Mouse (Mus musculus): ENCODE measurements around the gene St3gal3.

St3gal3 gene

GRCm38 (mm10) chr4:118049606-118050302 is 85.0 kb downstream of the St3gal3 start:
- no peak for DNase-seq

GRCm38 (mm10) chr4:118044510-118044909 is 90.2 kb downstream of the St3gal3 start:
- DNase-seq: peak; percentile 41 to 42

- no peak for DNase-seq
Measured at GRCm38 (mm10) chr4:118043331-118044002, 91.2 kb downstream of the St3gal3 start.

- DNase-seq: peak; percentile 74 to 83
Measured at GRCm38 (mm10) chr4:118042671-118043320, 91.9 kb downstream of the St3gal3 start.

- DNase-seq: no peak
Measured at GRCm38 (mm10) chr4:118041145-118041544, 93.6 kb downstream of the St3gal3 start.

GRCm38 (mm10) chr4:118040650-118041049 is 94.1 kb downstream of the St3gal3 start:
- DNase-seq: no peak

- no peak for DNase-seq
Measured at GRCm38 (mm10) chr4:118039964-118040363, 94.8 kb downstream of the St3gal3 start.

- DNase-seq: no peak
Measured at GRCm38 (mm10) chr4:118038023-118038422, 96.7 kb downstream of the St3gal3 start.

GRCm38 (mm10) chr4:118037406-118037805 is 97.3 kb downstream of the St3gal3 start:
- DNase-seq: no peak

- DNase-seq: no peak
Measured at GRCm38 (mm10) chr4:118036531-118036930, 98.2 kb downstream of the St3gal3 start.

GRCm38 (mm10) chr4:118035090-118035489 is 99.6 kb downstream of the St3gal3 start:
- DNase-seq: no peak

GRCm38 (mm10) chr4:118033026-118033425 is 101.7 kb downstream of the St3gal3 start:
- DNase-seq: peak; percentile 33 to 45

- DNase-seq: no peak
Measured at GRCm38 (mm10) chr4:118031776-118032170, 102.9 kb downstream of the St3gal3 start.

- DNase-seq: peak; percentile 80 to 89
Measured at GRCm38 (mm10) chr4:118031132-118031775, 103.5 kb downstream of the St3gal3 start.

- DNase-seq: no peak
Measured at GRCm38 (mm10) chr4:118030330-118030729, 104.4 kb downstream of the St3gal3 start.

GRCm38 (mm10) chr4:118029892-118030291 is 104.8 kb downstream of the St3gal3 start:
- no peak for DNase-seq

GRCm38 (mm10) chr4:118028994-118029393 is 105.7 kb downstream of the St3gal3 start:
- DNase-seq: peak; percentile 51 to 62

GRCm38 (mm10) chr4:118025931-118026330 is 108.8 kb downstream of the St3gal3 start:
- peak in 1 of 2 experiments; percentile 34 for DNase-seq

GRCm38 (mm10) chr4:118025381-118025780 is 109.3 kb downstream of the St3gal3 start:
- no peak for DNase-seq

- no peak for DNase-seq
Measured at GRCm38 (mm10) chr4:118022811-118023210, 111.9 kb downstream of the St3gal3 start.

- DNase-seq: no peak
Measured at GRCm38 (mm10) chr4:118022406-118022805, 112.3 kb downstream of the St3gal3 start.

- DNase-seq: no peak
Measured at GRCm38 (mm10) chr4:118019640-118020039, 115.1 kb downstream of the St3gal3 start.

GRCm38 (mm10) chr4:118019218-118019617 is 115.5 kb downstream of the St3gal3 start:
- DNase-seq: no peak

All from kidney, postnatal 36 days (tissue).